Mouse (Mus musculus) kidney, postnatal 0 days (tissue): ENCODE measurements around the gene Kdsr. TPM values are rescaled to one million over a fixed set of nuclear protein-coding genes. Genes with fewer than 3 reads are reported as not detected.

Source experiments
- ATAC-seq: fragments of 200-750 bp; cut with Nextera tagmentation; replicated peaks from 2 replicates; pipeline ENCODE4 v1.8.0; 2017; ENCODE audit warnings: low read depth, moderate number of reproducible peaks, moderate TSS enrichment, moderate library complexity; ENCODE audit not compliant: low FRiP score
- DNase-seq: peaks from one replicate; pipeline ENCODE4 v3.0.0-alpha.2; 2016; ENCODE audit warnings: low spot score
- H3K27ac ChIP-seq: fragments of 300-500 bp; sonication (generic); 2 replicates; pipeline ENCODE4 v1.5.1; 2014; ENCODE audit warnings: mild to moderate bottlenecking
- H3K27me3 ChIP-seq: fragments of 300-500 bp; sonication (generic); 2 replicates; pipeline ENCODE4 v1.6.1; 2014; ENCODE audit warnings: low read length, mixed read lengths; ENCODE audit not compliant: insufficient read depth
- H3K36me3 ChIP-seq: fragments of 300-500 bp; sonication (generic); 2 replicates; pipeline ENCODE4 v1.6.1; 2014; ENCODE audit warnings: low read length, mixed read lengths; ENCODE audit not compliant: insufficient read depth
- H3K4me1 ChIP-seq: fragments of 300-500 bp; sonication (generic); replicated peaks from 2 replicates; pipeline ENCODE4 v1.6.1; 2014; ENCODE audit warnings: antibody characterized with exemption, low read length, mixed read lengths; ENCODE audit not compliant: insufficient read depth
- H3K4me2 ChIP-seq: fragments of 300-500 bp; sonication (generic); 2 replicates; pipeline ENCODE4 v1.6.1; 2014; ENCODE audit warnings: mild to moderate bottlenecking, low read length, moderate library complexity, mixed read lengths
- H3K4me3 ChIP-seq: fragments of 300-500 bp; sonication (generic); replicated peaks from 2 replicates; pipeline ENCODE4 v1.5.1; 2014; ENCODE audit warnings: low read depth, low read length
- H3K9ac ChIP-seq: fragments of 300-500 bp; sonication (generic); 2 replicates; pipeline ENCODE4 v1.6.1; 2014; ENCODE audit warnings: low read depth, low read length
- H3K9me3 ChIP-seq: fragments of 300-500 bp; sonication (generic); replicated peaks from 2 replicates; pipeline ENCODE4 v1.6.1; 2016; ENCODE audit warnings: low read length, inconsistent platforms, mixed read lengths
- CTCF ChIP-seq: IDR thresholded peaks from 2 replicates; pipeline ENCODE4 v1.5.1; 2016; ENCODE audit warnings: antibody characterized with exemption, low read depth, mild to moderate bottlenecking, moderate library complexity
- WGBS: fragments of 180-500 bp; shearing (Covaris S2); extraction: QIAGEN DNeasy Blood & Tissue Kit; methylation state at CpG from one replicate; pipeline ENCODE4 v1.1.7; 2014; 5-methylcytosine and 5-hydroxymethylcytosine counted together
- polyA plus RNA-seq: library from polyadenylated mRNA; unstranded; fragments of >200 nt; fragmentation: Nextera tagmentation; extraction: Ambion mirVana; gene quantifications from 2 replicates; pipeline ENCODE4 v1.2.1, GENCODE M21; 2015

The Kdsr gene
- polyA plus RNA-seq, 1 experiment from 2014 or later = 13.1 TPM

DNA sequence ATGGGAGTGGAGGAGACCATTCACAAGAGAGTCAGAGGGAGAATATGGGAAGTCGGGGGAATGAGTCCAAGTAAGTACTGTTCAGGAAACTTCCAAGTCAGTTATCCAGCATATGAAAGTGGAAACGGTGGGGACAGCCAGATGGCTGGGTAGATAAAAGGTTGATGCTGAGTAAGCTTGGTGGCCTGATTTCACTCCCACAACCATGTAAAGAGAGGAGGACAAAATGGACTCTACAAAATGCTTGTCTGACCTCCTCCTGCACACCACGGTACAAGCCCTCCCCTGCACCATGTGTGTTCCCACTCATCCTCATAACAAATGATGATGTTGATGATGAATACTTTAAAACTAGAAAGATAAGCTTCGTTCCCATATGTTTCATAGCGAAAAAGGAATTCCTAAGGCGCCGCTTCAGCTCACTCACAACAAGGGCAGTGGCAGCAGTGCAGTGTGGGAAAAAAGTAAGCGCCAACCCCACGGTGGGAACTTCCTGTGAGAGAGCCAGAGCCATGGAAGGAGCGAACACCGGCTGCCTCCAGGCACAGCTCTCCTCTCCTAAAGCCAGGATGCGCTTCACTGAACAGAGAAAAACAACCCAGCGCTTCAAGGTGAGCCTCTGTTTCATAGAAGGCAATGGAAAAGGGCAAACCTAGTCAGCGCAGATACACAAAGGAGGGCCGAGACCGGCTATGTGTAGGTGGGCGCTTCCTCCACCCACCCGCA is 71.9 kb downstream of the Kdsr start:
- ATAC-seq = peak; percentile 90
- Histone ChIP-seq H3K36me3 (no peaks in the 10 kb centered on the region), H3K27ac (peak overlapping the region; percentile 85), H3K27me3 (no peaks in the 10 kb centered on the region), H3K9ac (no peak overlapping the region), H3K9me3 (no peaks in the 10 kb centered on the region), H3K4me3 (no peak overlapping the region), H3K4me2 (peak overlapping the region; percentile 37), H3K4me1 (peaks cover 16% of the 10 kb centered on the region)
- 46% methylated on average over 18 of the region's 18 CpGs for WGBS
- no peak for TF ChIP-seq CTCF
- DNase-seq = peak; percentile 65

DNA sequence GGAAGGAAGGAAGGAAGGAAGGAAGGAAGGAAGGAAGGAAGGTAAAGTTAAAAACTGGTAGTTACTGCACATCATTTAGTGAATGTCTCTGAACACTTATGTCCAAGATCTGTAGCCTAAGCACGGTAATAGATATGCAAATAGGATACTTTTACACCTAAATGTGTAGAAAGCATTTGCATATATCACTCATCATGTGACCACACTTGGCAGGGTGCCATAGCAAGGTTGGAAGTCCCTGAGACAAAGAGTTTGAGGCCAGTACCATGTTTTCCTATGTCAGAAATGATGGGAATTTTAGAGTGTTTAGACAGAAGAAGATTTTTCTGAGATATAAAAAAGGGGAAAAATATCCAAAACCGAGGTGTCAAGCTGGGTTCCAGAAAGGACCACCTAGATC is 73.8 kb downstream of the Kdsr start:
- no peaks in the 10 kb centered on the region for H3K27me3 ChIP-seq
- no peak overlapping the region for H3K4me3 ChIP-seq
- no peak overlapping the region for H3K4me2 ChIP-seq
- WGBS = 73% methylated on average over 2 of the region's 2 CpGs
- H3K4me1 ChIP-seq = peaks cover 16% of the 10 kb centered on the region
- ATAC-seq = no peak
- H3K36me3 ChIP-seq = no peaks in the 10 kb centered on the region
- H3K27ac ChIP-seq = no peak overlapping the region
- H3K9me3 ChIP-seq = no peaks in the 10 kb centered on the region
- TF ChIP-seq CTCF = no peak
- no peak overlapping the region for H3K9ac ChIP-seq
- DNase-seq = no peak

DNA sequence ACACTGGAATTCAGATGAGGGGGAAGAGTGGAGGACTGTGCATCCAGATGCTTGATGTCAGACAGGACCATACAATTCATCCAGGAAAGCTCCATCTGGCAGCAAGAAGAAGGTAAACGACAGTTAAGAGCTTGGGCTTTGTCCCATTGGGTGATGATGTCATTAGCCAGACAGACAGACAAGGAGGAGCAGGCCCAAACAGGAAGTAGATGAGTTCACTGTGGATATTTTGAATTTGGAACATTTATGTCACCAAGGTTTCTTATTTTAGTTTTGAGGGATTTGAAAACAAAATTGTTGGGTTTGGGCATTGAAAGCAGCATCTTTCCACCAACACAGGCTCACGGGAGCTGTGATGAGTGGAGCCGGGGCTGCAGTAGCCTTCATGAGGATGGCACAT is 75.0 kb downstream of the Kdsr start:
- H3K4me2 ChIP-seq = no peak overlapping the region
- H3K9me3 ChIP-seq = no peaks in the 10 kb centered on the region
- no peak overlapping the region for H3K9ac ChIP-seq
- ATAC-seq = no peak
- H3K4me3 ChIP-seq = no peak overlapping the region
- WGBS = 79% methylated on average over 3 of the region's 3 CpGs
- H3K4me1 ChIP-seq = peaks cover 16% of the 10 kb centered on the region
- no peak for DNase-seq
- no peaks in the 10 kb centered on the region for H3K36me3 ChIP-seq
- no peaks in the 10 kb centered on the region for H3K27me3 ChIP-seq
- no peak overlapping the region for H3K27ac ChIP-seq
- no peak for TF ChIP-seq CTCF

DNA sequence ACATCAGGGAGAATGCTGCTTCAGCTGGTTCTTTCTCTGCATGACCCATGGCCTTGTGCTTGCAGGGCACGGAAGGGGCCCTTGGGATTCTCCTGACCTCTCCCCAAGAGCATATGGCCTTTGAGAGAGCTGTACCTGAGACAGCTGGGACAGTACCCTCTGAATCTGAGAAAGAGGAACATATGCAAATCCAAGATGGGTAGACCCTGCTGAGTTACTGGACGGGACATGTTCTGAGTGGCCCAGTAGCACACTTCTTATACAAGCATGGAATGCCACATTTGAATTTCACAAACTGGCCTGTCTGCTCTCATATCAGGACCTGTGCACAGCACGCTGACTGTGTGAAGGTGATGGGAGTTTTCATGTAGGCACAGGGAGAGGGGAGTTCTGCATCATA is 76.7 kb downstream of the Kdsr start:
- DNase-seq (no peak), ATAC-seq (no peak)
- no peak for TF ChIP-seq CTCF
- Histone ChIP-seq H3K27me3 (no peaks in the 10 kb centered on the region), H3K27ac (peak overlapping the region; percentile 10; the same call in 1 of the 2 replicates), H3K9ac (no peak overlapping the region), H3K4me3 (no peak overlapping the region), H3K36me3 (no peaks in the 10 kb centered on the region), H3K4me2 (no peak overlapping the region), H3K9me3 (no peaks in the 10 kb centered on the region), H3K4me1 (peaks cover 10% of the 10 kb centered on the region)
- 73% methylated on average over 3 of the region's 3 CpGs for WGBS

DNA sequence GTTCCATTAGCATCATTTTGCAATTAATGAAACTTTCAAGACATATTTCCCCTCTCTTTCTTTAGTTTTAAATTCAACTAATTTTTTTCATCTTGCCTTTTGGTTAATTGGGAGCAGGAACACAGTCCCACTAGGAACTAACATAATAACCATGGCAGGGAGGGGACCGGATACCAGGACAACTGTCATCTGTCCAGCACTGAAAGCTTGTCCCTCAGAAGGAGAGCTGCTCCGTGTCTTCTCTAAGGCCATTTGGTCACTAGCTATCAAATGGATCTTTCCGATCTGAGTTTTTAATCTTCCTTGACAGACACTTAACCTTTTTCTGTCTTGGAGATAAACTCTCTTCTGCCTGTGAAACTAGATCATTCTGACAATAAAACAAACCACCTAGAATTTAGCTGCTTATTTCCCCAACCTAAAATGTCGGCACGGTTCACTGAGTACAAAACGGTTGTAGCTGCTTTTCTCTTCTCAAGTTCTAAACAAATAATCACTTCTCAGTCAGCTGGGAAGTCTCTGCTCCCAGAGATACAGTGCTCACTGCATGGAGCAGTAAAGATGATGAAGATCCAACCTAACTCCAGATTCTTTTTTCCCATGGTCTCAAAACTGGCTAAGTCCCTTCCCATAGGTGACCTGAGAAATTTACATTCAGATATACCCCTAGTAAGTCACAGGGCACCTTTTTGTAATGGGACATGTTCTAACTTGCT is 79.6 kb downstream of the Kdsr start:
- no peak overlapping the region for H3K27ac ChIP-seq
- no peak overlapping the region for H3K4me2 ChIP-seq
- TF ChIP-seq CTCF = no peak
- no peaks in the 10 kb centered on the region for H3K4me1 ChIP-seq
- H3K9me3 ChIP-seq = no peaks in the 10 kb centered on the region
- no peaks in the 10 kb centered on the region for H3K27me3 ChIP-seq
- ATAC-seq = no peak
- WGBS = 30% methylated on average over 6 of the region's 6 CpGs
- DNase-seq = peak; percentile 49
- no peaks in the 10 kb centered on the region for H3K36me3 ChIP-seq
- no peak overlapping the region for H3K4me3 ChIP-seq
- no peak overlapping the region for H3K9ac ChIP-seq

DNA sequence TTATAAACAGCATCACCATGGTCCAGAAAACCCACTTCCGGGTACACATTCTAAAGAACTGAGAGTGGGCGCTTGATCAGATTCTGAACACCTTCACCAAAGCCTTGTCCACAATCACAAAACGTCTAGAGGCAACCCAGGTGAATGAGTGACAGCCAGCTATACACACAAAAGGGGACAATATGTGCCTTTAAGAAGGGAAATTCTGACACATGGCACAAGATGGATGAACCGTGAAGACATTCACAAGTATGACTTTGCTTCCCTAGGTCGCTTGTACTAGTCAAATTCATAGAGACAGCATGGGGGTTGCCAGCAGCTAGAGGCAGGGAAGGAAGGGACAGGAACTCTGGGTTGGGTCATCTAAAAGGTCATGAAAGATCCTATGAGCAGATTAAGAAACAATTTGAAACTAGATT is 81.5 kb downstream of the Kdsr start:
- ATAC-seq = no peak
- Histone ChIP-seq H3K9me3 (no peaks in the 10 kb centered on the region), H3K36me3 (no peaks in the 10 kb centered on the region), H3K4me1 (no peaks in the 10 kb centered on the region), H3K9ac (no peak overlapping the region), H3K4me2 (no peak overlapping the region), H3K27ac (no peak overlapping the region), H3K27me3 (no peaks in the 10 kb centered on the region), H3K4me3 (no peak overlapping the region)
- DNase-seq = no peak
- WGBS = 74% methylated on average over 5 of the region's 5 CpGs
- TF ChIP-seq CTCF = no peak

Other genes starting within 250 kb of the Kdsr start
- 11.7 and 13.4 TPM in 2 replicates for gene Bcl2, start 45.5 kb downstream of the Kdsr start, polyA plus RNA-seq
- gene Vps4b, start 37.0 kb upstream of the Kdsr start, polyA plus RNA-seq = 67.3 and 75.7 TPM in 2 replicates
- gene Serpinb5, start 101.4 kb upstream of the Kdsr start, polyA plus RNA-seq = 0.51 and 0.72 TPM in 2 replicates
- gene Serpinb12, start 174.7 kb upstream of the Kdsr start, polyA plus RNA-seq = 0.11 and 0.17 TPM in 2 replicates
- gene Serpinb13, start 221.3 kb upstream of the Kdsr start, polyA plus RNA-seq = not detected in 2 replicates